Comparison of ENCODE assay signal across 8 mouse cellular contexts in genomic region chr5:138084996-138085395, GRCm38 (mm10). TPM values are rescaled to one million over a fixed set of nuclear protein-coding genes. Genes with fewer than 3 reads are reported as not detected.
A peak's percentile ranks its signal among the peaks of the same experiment; 100 is the strongest.
DNase-seq lines count a peak whose midpoint lies in the region; ATAC-seq lines count a peak whose summit lies in the region.

Gene Zkscan1 (plus strand): TSS chr5:138085084.

- peak; percentile 95 for DNase-seq in ES-CJ7 (ENCODE audit: low read depth, low spot score)
- peak; percentile 71 for DNase-seq in cerebellum, adult 11 months
- peak; percentile 97 for DNase-seq in forebrain, embryonic 14.5 days (ENCODE audit: low spot score)
- peak; percentile 71 to 80 for DNase-seq in heart, postnatal 14 days
- peak; percentile 80 for DNase-seq in layer of hippocampus, adult 11-12 months (ENCODE audit: low spot score)
- peak; percentile 82 to 88 for DNase-seq in lung, adult 18-20 months
- DNase-seq in testis, postnatal 14 days (ENCODE audit: low spot score) = peak; percentile 86

- no peaks in the 10 kb centered on the region for H3K27me3 ChIP-seq in forebrain, embryonic 14.5 days (replicated peaks; ENCODE audit: control insufficient read depth, insufficient read depth, low read length)
- no peaks in the 10 kb centered on the region; the same call in 1 of the 2 replicates for H3K27me3 ChIP-seq in neural tube, embryonic 15.5 days (replicated peaks)

- peak; percentile 98 for ATAC-seq in forebrain, embryonic 14.5 days
- ATAC-seq in neural tube, embryonic 15.5 days (ENCODE audit: low FRiP score) = peak; percentile 96

- peak within 1 kb of the TSS; percentile 87 for H3K4me3 ChIP-seq in forebrain, embryonic 14.5 days (ENCODE audit: low read depth, low read length)
- H3K4me3 ChIP-seq in neural tube, embryonic 15.5 days (replicated peaks) = peak within 1 kb of the TSS; percentile 100

- H3K4me2 ChIP-seq in forebrain, embryonic 14.5 days (ENCODE audit: low read length) = peak within 1 kb of the TSS; percentile 53
- peak within 1 kb of the TSS; percentile 69 for H3K4me2 ChIP-seq in neural tube, embryonic 15.5 days

- H3K9me3 ChIP-seq in forebrain, embryonic 14.5 days (replicated peaks; ENCODE audit: control insufficient read depth, low read length) = no peaks in the 10 kb centered on the region
- H3K9me3 ChIP-seq in neural tube, embryonic 15.5 days (replicated peaks) = no peaks in the 10 kb centered on the region

- under 1% methylated on average over 27 of the region's 27 CpGs for WGBS in forebrain, embryonic 14.5 days
- under 1% methylated on average over 27 of the region's 27 CpGs for WGBS in neural tube, embryonic 15.5 days

- peaks cover 16% of the 10 kb centered on the region for H3K36me3 ChIP-seq in forebrain, embryonic 14.5 days (ENCODE audit: control insufficient read depth, insufficient read depth, low read length)
- H3K36me3 ChIP-seq in neural tube, embryonic 15.5 days = 0 out of 2 replicates have a peak, but pooled peaks cover 11% of the 10 kb centered on the region

- H3K27ac ChIP-seq in forebrain, embryonic 14.5 days (ENCODE audit: low read depth, low read length) = peak within 1 kb of the TSS; percentile 84
- H3K27ac ChIP-seq in neural tube, embryonic 15.5 days (replicated peaks) = peak within 1 kb of the TSS; percentile 93

- intact Hi-C loops in heart, postnatal 14 days (cut with DNase I) = no loop called here

- H3K9ac ChIP-seq in forebrain, embryonic 14.5 days (ENCODE audit: low read length) = peak within 1 kb of the TSS; percentile 98
- peak within 1 kb of the TSS; percentile 100 for H3K9ac ChIP-seq in neural tube, embryonic 15.5 days (replicated peaks)

- peaks cover 14% of the 10 kb centered on the region for H3K4me1 ChIP-seq in forebrain, embryonic 14.5 days (ENCODE audit: control insufficient read depth, insufficient read depth, low read length)
- peaks cover 36% of the 10 kb centered on the region for H3K4me1 ChIP-seq in neural tube, embryonic 15.5 days

RNA-seq across cellular contexts. Expression of gene Zkscan1, which starts in this region (rescaled TPM):
- 32.6 and 36.6 TPM in 2 replicates for polyA plus RNA-seq in forebrain, embryonic 14.5 days (2014; fragmentation: Nextera tagmentation; extraction: Ambion mirVana)
- 10 to 100 TPM; 17.8 to 18.0 TPM for total RNA-seq in heart, postnatal 14 days (2021)
- 17.3 and 18.2 TPM in 2 replicates for polyA plus RNA-seq in neural tube, embryonic 15.5 days (2015; fragmentation: Nextera tagmentation; extraction: Ambion mirVana)

Comparison
In these comparisons a context has a peak if more than half of its experiments do, and no peak if none do; other contexts are left out.
1. Peak in every context shown above with its lines: DNase-seq, ATAC-seq, H3K4me3 ChIP-seq and H3K27ac ChIP-seq.